Mouse (Mus musculus) forebrain, embryonic 14.5 days (tissue): Measurements from ENCODE around the gene Psmb9. TPM values are rescaled to one million over a fixed set of nuclear protein-coding genes. Genes with fewer than 3 reads are reported as not detected.
A peak's percentile ranks its signal among the peaks of the same experiment; 100 is the strongest.

Source experiments
- ATAC-seq: fragments of 200-750 bp; cut with Nextera tagmentation; 2 replicates; pipeline ENCODE4 v1.8.0; 2017; ENCODE audit warnings: mild to moderate bottlenecking, moderate library complexity
- DNase-seq: peaks from one replicate; pipeline ENCODE4 v3.0.0-alpha.2; 2015; ENCODE audit warnings: low spot score
- H3K27ac ChIP-seq: fragments of 300-500 bp; sonication (generic); 2 replicates; pipeline ENCODE4 v1.5.1; 2014; ENCODE audit warnings: low read depth, mild to moderate bottlenecking, control low read depth, low read length, moderate library complexity
- H3K27me3 ChIP-seq: fragments of 300-500 bp; sonication (generic); replicated peaks from 2 replicates; pipeline ENCODE4 v1.6.1; 2014; ENCODE audit warnings: low read length, control low read depth, mixed read lengths; ENCODE audit not compliant: control insufficient read depth, insufficient read depth
- H3K36me3 ChIP-seq: fragments of 300-500 bp; sonication (generic); 2 replicates; pipeline ENCODE4 v1.6.1; 2014; ENCODE audit warnings: low read length, control low read depth; ENCODE audit not compliant: control insufficient read depth, insufficient read depth
- H3K4me1 ChIP-seq: fragments of 300-500 bp; sonication (generic); 2 replicates; pipeline ENCODE4 v1.6.1; 2014; ENCODE audit warnings: antibody characterized with exemption, low read length, control low read depth; ENCODE audit not compliant: control insufficient read depth, insufficient read depth
- H3K4me2 ChIP-seq: fragments of 300-500 bp; sonication (generic); 2 replicates; pipeline ENCODE4 v1.6.1; 2014; ENCODE audit warnings: mild to moderate bottlenecking, control low read depth, low read length
- H3K4me3 ChIP-seq: fragments of 300-500 bp; sonication (generic); 2 replicates; pipeline ENCODE4 v1.5.1; 2014; ENCODE audit warnings: low read depth, low read length, control low read depth
- H3K9ac ChIP-seq: fragments of 300-500 bp; sonication (generic); 2 replicates; pipeline ENCODE4 v1.6.1; 2014; ENCODE audit warnings: mild to moderate bottlenecking, low read length, control low read depth, moderate library complexity
- H3K9me3 ChIP-seq: fragments of 300-500 bp; sonication (generic); replicated peaks from 2 replicates; pipeline ENCODE4 v1.6.1; 2016; ENCODE audit warnings: low read length, control low read depth, mixed read lengths; ENCODE audit not compliant: control insufficient read depth
- WGBS: fragments of 180-500 bp; shearing (Covaris S2); extraction: QIAGEN DNeasy Blood & Tissue Kit; methylation state at CpG from one replicate; pipeline ENCODE4 v1.1.7; 2014; 5-methylcytosine and 5-hydroxymethylcytosine counted together
- polyA plus RNA-seq: library from polyadenylated mRNA; unstranded; fragments of >200 nt; fragmentation: Nextera tagmentation; extraction: Ambion mirVana; gene quantifications from 2 replicates; pipeline ENCODE4 v1.2.1, GENCODE M21; 2014

Gene Psmb9
- polyA plus RNA-seq, 1 experiment from 2014 or later = 0.58 TPM

DNA sequence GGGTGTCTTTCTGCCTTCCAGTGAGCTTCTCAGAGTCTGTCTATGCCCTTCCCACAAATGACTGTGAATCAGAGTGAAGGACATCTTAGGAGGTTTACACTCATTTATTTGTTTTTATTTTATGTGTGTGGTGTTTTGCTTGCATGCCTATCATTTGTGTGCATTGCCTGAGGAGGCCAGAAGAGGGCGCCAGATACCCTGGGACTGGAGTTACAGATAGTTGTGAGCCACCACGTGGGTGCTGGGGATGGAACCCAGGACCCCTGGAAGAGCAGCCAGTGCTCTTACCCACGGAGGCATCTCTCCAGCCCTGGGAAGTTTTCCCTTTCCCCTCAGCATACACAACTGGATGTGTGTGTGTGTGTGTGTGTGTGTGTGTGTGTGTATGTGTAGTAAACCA, 22.1 kb upstream of the Psmb9 start:
- DNase-seq (no peak), ATAC-seq (no peak)
- H3K4me2 ChIP-seq = no peak overlapping the region
- H3K4me1 ChIP-seq = no peaks in the 10 kb centered on the region
- H3K9me3 ChIP-seq = no peaks in the 10 kb centered on the region
- H3K36me3 ChIP-seq = no peaks in the 10 kb centered on the region
- peaks cover 46% of the 10 kb centered on the region for H3K27me3 ChIP-seq
- H3K4me3 ChIP-seq = no peak overlapping the region
- H3K27ac ChIP-seq = no peak overlapping the region
- H3K9ac ChIP-seq = no peak overlapping the region
- WGBS = 56% methylated on average over 3 of the region's 3 CpGs

GRCm38 (mm10) chr17:34208421-34208820, 20.9 kb upstream of the Psmb9 start:
- peaks cover 37% of the 10 kb centered on the region for H3K27me3 ChIP-seq
- H3K36me3 ChIP-seq = no peaks in the 10 kb centered on the region
- H3K4me3 ChIP-seq = no peak overlapping the region
- DNase-seq = no peak
- no peak overlapping the region for H3K4me2 ChIP-seq
- no peaks in the 10 kb centered on the region for H3K4me1 ChIP-seq
- WGBS = 25% methylated on average over 8 of the region's 10 CpGs
- no peak for ATAC-seq
- H3K9me3 ChIP-seq = no peaks in the 10 kb centered on the region
- no peak overlapping the region for H3K27ac ChIP-seq
- H3K9ac ChIP-seq = no peak overlapping the region

- Histone ChIP-seq H3K9ac (no peak overlapping the region), H3K27me3 (peaks cover 32% of the 10 kb centered on the region), H3K36me3 (no peaks in the 10 kb centered on the region), H3K4me1 (no peaks in the 10 kb centered on the region), H3K4me2 (no peak overlapping the region), H3K4me3 (no peak overlapping the region), H3K9me3 (no peaks in the 10 kb centered on the region), H3K27ac (no peak overlapping the region)
- no peak for DNase-seq
- WGBS = 95% methylated on average over 9 of the region's 9 CpGs
- no peak for ATAC-seq
Measured at GRCm38 (mm10) chr17:34207866-34208265, 20.3 kb upstream of the Psmb9 start.

- H3K9me3 ChIP-seq = no peaks in the 10 kb centered on the region
- no peaks in the 10 kb centered on the region for H3K4me1 ChIP-seq
- H3K4me3 ChIP-seq = no peak overlapping the region
- H3K4me2 ChIP-seq = no peak overlapping the region
- no peak for ATAC-seq
- H3K9ac ChIP-seq = no peak overlapping the region
- DNase-seq = no peak
- H3K27ac ChIP-seq = no peak overlapping the region
- H3K27me3 ChIP-seq = peaks cover 29% of the 10 kb centered on the region
- WGBS = 56% methylated on average over 3 of the region's 3 CpGs
- H3K36me3 ChIP-seq = no peaks in the 10 kb centered on the region
Measured at GRCm38 (mm10) chr17:34207456-34207855, 19.9 kb upstream of the Psmb9 start.

- no peak overlapping the region for H3K4me3 ChIP-seq
- H3K36me3 ChIP-seq = no peaks in the 10 kb centered on the region
- ATAC-seq (no peak), DNase-seq (no peak)
- no peaks in the 10 kb centered on the region for H3K4me1 ChIP-seq
- peaks cover 22% of the 10 kb centered on the region for H3K27me3 ChIP-seq
- no peak overlapping the region for H3K4me2 ChIP-seq
- WGBS = 86% methylated on average over 5 of the region's 5 CpGs
- H3K9ac ChIP-seq = no peak overlapping the region
- no peak overlapping the region for H3K27ac ChIP-seq
- H3K9me3 ChIP-seq = no peaks in the 10 kb centered on the region
Measured at GRCm38 (mm10) chr17:34206731-34207130, 19.2 kb upstream of the Psmb9 start.

GRCm38 (mm10) chr17:34205746-34206176, 18.2 kb upstream of the Psmb9 start:
- no peaks in the 10 kb centered on the region for H3K36me3 ChIP-seq
- DNase-seq = peak; percentile 29

GRCm38 (mm10) chr17:34205021-34205745, 17.6 kb upstream of the Psmb9 start:
- H3K27ac ChIP-seq = no peak overlapping the region
- ATAC-seq (peak; percentile 29; the same call in 1 of the 2 replicates), DNase-seq (no peak)
- H3K4me3 ChIP-seq = peak overlapping the region; percentile 56
- no peaks in the 10 kb centered on the region for H3K9me3 ChIP-seq
- H3K27me3 ChIP-seq = peaks cover 18% of the 10 kb centered on the region
- peak overlapping the region; percentile 69 for H3K9ac ChIP-seq
- H3K36me3 ChIP-seq = no peaks in the 10 kb centered on the region
- H3K4me1 ChIP-seq = no peaks in the 10 kb centered on the region
- H3K4me2 ChIP-seq = peak overlapping the region; percentile 83
- WGBS = 11% methylated on average over 17 of the region's 18 CpGs

More at GRCm38 (mm10) chr17:34205746-34206176, 18.2 kb upstream of the Psmb9 start:
- H3K27me3 ChIP-seq = peaks cover 18% of the 10 kb centered on the region
- H3K27ac ChIP-seq = no peak overlapping the region
- H3K4me3 ChIP-seq = no peak overlapping the region
- no peaks in the 10 kb centered on the region for H3K4me1 ChIP-seq
- no peak for ATAC-seq
- 17% methylated on average over 9 of the region's 9 CpGs for WGBS
- no peak overlapping the region for H3K9ac ChIP-seq
- no peak overlapping the region for H3K4me2 ChIP-seq
- no peaks in the 10 kb centered on the region for H3K9me3 ChIP-seq

DNA sequence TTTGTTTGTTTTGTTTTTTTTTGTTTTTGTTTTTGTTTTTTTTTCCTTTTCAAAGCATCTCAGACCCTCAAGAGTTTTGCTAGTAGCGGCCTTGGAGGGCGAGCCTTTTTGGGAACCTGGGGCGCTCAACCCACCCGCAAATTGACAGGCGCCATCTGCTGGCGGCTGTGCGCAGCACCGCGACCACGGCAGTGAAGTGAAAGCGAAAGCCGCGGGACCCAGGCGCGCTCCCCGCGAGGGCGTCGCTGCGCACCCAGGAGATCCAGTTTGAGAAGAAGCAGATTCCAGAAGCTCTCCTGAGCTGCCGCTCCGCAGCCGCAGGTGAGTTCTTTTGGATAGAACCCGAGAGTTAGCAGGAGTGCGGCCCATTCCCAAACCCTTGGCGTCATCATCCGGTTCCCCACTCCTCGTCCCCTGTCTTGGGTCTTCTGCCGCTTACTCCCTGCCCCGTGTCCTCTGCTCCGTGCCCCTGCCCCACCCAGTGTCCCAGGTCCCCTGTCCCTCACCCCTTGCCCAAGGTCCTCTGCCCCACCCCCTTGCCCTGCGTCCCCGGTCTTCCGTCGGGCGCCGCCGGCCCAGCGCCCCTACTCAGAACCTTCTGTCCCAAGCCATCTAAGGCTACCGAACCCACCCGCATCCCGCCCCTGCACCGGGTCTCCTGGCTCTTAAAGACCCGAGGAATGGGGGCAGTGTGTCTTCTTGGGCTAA, 16.9 kb upstream of the Psmb9 start:
- peak overlapping the region; percentile 83 for H3K4me2 ChIP-seq
- no peak overlapping the region for H3K27ac ChIP-seq
- DNase-seq (peak; percentile 78), ATAC-seq (peak; percentile 72)
- H3K4me1 ChIP-seq = no peaks in the 10 kb centered on the region
- peak overlapping the region; percentile 56 for H3K4me3 ChIP-seq
- no peaks in the 10 kb centered on the region for H3K36me3 ChIP-seq
- H3K27me3 ChIP-seq = peaks cover 18% of the 10 kb centered on the region
- H3K9me3 ChIP-seq = no peaks in the 10 kb centered on the region
- peak overlapping the region; percentile 69 for H3K9ac ChIP-seq
- under 1% methylated on average over 43 of the region's 44 CpGs for WGBS

GRCm38 (mm10) chr17:34203444-34203843, 15.9 kb upstream of the Psmb9 start, which contains the start of gene Tap2:
Gene Tap2, plus strand, starts transcription at chr17:34203527.
- Histone ChIP-seq H3K36me3 (no peaks in the 10 kb centered on the region), H3K9ac (peak within 1 kb of the TSS; percentile 69), H3K4me1 (no peaks in the 10 kb centered on the region), H3K9me3 (no peaks in the 10 kb centered on the region), H3K4me3 (peak within 1 kb of the TSS; percentile 56), H3K4me2 (peak within 1 kb of the TSS; percentile 83), H3K27me3 (peaks cover 27% of the 10 kb centered on the region), H3K27ac (no peak within 1 kb of the TSS)
- 62% methylated on average over 5 of the region's 5 CpGs for WGBS
- DNase-seq (no peak), ATAC-seq (no peak)
